Mouse (Mus musculus) adrenal gland, postnatal 14 days (tissue): ENCODE results near the gene Nfe2l3. TPM values are rescaled to one million over a fixed set of nuclear protein-coding genes. Genes with fewer than 3 reads are reported as not detected.
"Not testable (repeated sequence)": the region's sequence is repeated elsewhere in the genome, so short reads cannot be mapped to it uniquely, and the experiment has no call there.

Experiments
- DNase-seq: peaks from one replicate; pipeline ENCODE4 v3.0.0; 2021; ENCODE audit warnings: mixed read lengths
- long read RNA-seq, 2 experiments: library from polyadenylated mRNA; stranded (forward); transcript quantifications; one replicate each; pipeline ENCODE4 v2.0.0; 2021
- total RNA-seq: library from RNA; stranded (reverse); gene quantifications from 2 replicates; pipeline ENCODE4 v1.2.3, GENCODE M21; 2021

Nfe2l3 gene
- 0.33 and 0.38 TPM in 2 replicates for total RNA-seq
- long read RNA-seq, experiment 1, partial matches to known transcripts: 0 of 1 reads
- long read RNA-seq, experiment 1, other reads (novel, unspliced or antisense): 0 of 1 reads
- long read RNA-seq, experiment 2, partial matches to known transcripts: 0 of 1 reads
- long read RNA-seq, experiment 2, other reads (novel, unspliced or antisense): 0 of 1 reads

DNA sequence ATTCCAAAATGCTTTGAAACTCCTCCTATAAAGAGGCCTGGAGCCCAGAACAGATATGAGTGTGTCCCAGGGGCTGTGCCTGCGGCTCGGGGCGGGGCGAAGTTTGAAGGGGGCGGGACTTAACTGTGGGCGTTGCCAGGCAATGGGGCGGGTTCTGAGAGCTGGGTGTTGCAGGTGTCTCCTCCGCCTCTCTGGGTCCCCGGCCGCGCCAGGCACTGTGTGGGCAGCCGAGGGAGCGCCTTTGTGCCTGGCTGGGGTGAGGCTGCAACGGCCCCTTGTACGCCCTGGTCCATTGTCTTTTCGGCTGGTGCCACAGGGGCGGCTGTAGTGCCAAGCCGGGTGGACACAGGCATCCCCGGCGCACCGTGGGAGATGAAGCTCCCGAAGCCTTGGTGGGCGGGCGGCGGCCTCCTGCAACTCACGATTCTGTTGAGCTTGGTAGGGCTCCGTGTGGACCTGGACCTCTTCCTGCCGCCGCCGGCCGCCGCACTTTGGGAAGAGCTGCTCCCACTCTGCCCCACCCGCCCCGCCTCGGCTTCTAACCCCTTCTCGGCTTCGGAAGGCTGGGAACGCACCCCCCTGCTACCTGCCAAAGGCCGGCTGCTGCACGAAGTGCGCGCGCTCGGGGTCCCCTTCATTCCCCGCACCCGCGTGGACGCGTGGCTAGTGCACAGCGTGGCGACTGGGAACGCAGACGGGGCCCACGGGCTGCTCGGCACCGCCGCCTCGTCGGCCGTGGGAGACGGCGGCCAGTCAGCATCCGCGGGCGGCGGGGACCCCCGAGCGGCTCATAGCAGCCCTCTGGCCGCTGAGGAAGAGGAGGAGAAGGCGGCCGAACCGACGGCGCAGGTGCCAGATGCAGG lies at the start of gene Nfe2l3:
TSS of gene Nfe2l3 (plus strand) at position 136 of the 863 bp plus-strand sequence.
- DNase-seq: peak; percentile 83

DNA sequence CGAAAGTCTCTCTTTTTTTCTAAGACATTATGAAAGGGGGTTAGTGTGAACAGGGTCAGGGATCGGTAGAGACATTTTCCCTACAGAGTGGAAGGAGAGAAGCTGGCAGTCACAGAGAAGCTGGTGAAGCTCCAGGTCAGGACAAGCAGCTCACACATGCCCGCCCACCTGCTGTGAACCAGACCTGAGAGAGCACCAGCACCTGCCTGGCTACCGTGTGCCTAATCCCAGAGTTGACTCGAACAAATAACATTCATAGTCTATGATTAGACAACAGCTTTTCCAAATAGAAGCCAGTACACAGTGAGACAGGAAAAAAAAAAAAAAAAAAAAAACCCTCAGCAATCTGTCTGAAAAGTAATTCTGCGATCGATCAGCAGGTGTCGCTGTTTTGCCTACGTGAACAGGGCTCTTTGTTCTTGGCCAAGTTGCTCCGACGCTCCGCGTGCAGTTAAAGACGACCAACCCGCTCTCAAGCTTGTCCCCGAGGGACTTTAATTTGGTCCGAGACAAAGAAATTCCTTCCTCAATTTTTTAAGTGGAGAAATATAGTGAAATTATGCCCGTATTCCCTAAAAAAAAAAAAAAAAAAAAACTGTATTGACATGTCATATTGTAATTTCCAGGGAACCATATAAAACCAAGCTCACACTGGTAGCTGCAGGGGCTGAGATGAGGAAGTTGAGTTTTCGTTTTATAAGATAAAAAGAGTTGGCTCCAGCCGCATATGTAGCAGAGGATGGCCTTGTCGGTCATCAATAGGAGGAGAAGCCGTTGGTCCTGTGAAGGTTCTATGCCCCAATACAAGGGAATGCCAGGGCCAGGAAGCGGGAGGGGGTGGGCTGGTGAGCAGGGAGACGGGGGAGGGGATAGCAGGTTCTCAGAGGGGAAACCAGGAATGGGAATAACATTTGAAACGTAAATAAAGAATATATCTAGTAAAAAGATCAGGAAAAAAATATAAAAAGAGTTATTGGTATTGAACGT lies 48.4 kb upstream of the Nfe2l3 start:
- DNase-seq: peak; percentile 89

DNA sequence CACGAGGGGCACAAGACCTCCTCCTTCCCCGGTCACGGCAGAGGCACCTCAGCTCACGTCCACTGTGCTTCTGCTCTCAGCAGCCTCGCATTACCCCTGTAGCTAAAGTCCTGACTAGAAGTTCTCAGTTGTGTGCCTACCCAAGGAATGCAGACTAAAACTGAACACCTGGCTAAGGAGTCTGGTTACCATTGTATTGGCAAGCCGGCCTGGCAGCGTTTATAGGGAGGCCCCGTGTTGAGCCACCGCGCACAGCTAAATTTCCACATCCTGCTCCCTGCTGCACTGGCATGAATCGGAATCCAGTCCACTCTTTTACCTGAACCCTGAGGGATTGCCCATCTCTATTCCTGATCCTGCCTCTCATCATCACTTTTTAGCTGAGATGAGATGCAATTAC lies 42.0 kb upstream of the Nfe2l3 start:
- no peak for DNase-seq

DNA sequence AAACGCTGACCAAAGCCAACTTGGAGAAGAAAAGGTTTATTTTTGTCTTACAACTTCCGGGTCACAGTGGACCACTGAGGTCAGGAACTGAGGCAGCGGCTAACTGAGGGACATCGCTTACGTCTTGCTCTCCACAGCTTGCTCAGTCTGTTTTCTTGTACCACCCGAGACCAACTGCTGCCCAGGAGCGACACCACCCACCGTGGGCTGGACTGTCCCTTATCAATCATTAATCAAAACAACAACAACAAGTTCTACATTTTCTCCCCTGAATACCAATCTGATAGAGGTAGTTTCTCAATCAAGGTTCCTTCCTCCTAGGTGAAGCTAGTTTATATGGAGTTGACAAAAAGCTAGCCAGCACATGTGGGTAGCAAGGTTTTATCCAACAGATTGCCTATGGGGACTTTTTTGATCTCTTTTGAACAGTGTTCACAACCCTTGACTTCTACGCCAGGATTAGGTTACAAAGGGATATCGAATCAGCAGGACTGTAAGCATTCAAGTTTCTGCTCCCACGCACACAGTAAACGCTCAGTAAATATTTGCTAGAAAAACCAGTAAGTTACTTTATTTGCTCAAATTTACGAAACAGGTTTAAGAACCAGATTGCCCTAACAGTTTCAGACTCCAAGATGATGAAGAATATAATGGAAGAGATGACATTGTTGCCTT lies 40.5 kb upstream of the Nfe2l3 start:
- no peak for DNase-seq

DNA sequence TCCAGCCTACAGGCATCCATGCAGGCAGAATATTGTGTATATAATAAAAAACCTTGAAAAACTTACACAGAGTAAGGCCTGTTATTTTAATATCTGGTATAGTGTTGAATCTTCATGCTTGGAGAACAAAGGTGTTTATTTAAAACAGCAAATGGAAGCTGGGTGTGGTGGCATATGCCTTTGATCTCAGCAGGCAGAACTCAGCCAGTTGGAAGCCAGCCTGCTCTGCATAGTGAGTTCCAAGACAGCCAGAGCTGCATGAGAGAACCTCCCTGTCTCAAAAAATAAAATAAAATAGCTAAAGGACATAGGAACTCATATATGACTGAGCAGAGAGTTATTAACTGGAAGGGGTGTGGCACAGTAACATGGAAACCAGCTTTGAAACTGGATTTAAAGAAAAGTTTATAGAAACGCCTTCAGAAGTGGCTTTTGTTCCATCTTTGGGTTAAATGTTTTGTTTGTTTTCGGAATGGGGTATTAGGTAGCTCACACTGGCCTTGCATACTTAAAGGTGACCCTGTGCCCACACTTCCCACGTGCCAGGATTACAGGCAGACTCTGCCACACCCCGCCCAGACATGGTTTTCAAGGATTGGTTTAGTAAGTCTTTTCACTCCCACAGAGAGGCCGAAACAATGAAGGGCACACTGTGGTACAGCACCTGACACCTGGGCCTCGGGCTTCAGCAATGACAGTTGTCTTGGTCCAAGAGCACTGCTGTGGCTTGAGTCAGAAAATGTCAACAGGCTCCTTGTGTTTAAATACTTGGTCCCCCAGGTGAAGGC lies 38.9 kb upstream of the Nfe2l3 start:
- DNase-seq: no peak

DNA sequence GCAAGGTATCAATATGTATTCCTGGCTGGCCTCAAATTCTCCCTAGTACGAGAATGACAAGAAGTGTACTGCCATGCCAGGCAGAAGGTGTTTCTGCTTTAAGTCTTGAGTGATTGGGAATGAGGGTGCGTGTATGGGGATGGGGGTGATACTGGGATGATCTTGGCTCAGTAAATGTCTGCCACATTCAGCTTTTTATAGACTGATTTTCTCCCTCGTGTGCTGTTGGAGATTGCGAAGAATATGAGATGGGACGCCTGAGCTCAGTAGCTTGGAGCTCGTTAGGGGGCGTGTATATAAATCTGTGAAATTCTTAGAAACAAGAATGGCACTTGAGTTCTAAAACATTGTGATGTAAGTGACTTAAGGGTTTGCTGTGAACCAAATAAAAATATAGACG lies 38.1 kb upstream of the Nfe2l3 start:
- not testable (repeated sequence) for DNase-seq

DNA sequence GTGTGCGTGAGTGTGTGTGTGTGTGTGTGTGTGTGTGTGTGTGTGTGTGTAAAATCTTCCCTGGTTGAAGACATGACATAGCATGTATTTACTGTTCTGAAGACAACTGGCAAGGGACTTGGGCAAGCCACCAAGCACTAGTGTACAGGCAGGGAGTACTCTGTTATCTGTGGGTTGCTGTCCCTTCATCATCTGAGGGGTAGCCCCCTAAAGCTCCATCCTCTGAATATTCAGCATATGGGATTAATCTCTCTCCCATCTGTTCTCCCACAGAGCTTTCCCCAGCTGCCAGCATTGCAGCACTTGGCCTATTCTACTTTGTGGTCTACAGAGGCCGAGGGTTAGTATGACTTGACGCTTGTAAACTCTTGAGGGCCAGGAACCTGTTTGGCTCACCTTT lies 37.5 kb upstream of the Nfe2l3 start:
- DNase-seq: not testable (repeated sequence)

DNA sequence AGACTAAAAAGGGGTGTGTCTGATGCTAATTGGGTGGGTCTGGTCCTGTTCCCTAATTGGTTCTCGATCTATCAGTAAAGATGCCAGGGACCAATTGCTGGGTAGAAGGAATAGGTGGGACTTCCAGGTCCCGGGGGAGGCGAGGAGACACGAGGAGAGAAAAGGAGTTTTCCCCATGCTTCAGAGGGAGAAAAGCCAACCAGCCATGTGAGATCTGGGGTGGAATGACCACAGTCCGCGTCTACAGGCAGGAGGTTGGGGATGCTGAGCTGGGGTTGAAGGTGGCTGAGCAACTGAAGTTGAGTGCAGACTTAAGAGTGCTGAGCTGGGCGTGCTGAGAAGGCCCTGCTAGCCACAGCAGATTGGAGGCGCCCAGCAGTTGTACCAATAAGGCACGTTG lies 37.0 kb upstream of the Nfe2l3 start:
- no peak for DNase-seq

DNA sequence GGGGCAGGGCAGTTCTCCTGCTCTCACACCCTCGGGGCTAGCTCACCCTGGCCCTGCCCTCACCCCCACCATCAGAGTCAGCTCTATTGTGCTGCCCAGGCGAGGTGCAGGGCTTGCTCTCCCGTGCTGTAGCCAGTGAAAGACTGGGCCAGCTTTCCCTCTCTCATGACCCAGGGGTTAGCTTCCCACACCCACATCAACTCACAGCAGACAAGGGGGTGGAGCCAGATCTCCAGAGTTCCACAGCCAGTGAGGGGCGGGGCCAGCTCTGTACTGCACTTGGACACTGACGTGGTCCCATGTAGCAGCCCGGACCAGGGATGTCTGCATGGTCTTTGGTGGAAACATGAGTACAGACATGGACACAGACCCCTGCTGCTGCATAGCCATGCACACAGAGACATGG lies 33.4 kb upstream of the Nfe2l3 start:
- DNase-seq: peak; percentile 29

DNA sequence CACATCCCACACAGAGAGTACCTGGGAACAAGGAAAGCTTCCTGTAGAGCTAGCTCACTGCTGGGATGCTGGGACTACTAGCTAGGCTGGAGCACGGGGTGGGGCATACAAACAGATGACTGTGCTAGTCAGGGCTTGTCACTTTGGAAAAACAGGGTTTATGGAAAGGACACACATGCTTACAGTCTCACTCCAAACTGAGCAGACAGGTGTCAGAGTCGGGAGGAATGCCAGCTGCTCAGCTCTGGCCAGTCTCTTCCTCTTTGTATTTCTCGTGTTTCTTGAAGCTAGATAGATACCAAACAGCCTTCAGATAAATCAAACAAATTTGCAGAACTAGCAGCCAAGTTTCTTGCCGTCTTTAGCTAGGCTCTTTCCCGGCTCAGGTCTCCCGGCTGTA lies 31.2 kb upstream of the Nfe2l3 start:
- no peak for DNase-seq

DNA sequence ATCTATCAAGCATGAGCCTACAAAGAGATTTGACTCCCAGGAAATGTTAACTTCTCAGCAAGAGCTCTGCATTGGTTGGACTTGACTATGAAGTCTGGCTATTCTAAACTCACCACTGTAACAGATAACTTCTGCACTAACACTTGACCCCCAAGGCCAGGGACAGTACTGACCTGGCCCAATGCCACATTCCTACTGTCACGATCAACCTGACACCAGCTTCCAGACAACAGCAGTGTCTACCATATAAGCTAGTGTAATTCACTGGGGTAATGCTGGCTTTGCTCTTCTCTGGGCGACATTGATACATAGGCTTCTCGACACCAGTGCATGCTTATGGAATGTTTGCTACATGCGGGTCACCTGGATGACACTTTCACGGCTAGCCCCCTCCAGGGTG lies 28.9 kb upstream of the Nfe2l3 start:
- peak; percentile 33 for DNase-seq

DNA sequence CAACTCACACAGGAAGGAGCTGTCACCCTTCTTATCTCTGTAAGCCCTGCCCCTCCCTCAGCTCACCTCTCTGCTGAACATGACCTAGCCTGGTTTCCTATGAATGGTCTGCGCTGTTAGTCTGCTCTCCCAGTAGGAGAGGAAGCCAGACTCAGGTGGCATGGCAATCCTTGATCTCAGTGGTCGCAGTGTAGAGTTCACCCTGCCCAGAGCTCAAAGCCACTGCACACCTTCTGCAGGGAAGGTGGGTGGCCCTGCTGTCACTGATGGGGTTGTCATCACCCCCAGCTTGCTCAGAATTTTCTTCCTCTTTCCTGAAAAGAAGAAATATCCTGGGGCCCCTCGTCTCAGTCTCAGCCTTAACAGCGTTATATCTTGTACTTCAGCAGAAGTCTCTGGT lies 28.0 kb upstream of the Nfe2l3 start:
- DNase-seq: no peak

DNA sequence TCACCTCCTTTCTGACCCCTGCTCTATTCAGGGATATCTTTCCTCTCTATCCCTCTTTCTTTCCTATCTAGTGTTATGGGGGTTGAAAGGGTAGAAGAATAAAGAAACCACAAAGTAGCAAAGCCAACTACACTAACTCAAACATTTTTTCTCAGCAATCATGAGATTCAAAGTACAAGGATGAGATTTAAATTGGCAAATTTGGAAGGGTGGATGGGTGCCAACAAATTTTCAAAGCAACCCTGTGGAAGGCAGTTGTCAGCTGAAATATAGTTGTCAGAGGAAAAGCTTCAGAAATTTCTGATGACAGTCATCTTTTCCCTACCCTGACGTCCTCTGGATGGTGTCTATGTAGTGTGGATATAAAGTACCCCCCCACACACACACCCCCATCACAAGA lies 16.0 kb upstream of the Nfe2l3 start:
- DNase-seq: peak; percentile 8

DNA sequence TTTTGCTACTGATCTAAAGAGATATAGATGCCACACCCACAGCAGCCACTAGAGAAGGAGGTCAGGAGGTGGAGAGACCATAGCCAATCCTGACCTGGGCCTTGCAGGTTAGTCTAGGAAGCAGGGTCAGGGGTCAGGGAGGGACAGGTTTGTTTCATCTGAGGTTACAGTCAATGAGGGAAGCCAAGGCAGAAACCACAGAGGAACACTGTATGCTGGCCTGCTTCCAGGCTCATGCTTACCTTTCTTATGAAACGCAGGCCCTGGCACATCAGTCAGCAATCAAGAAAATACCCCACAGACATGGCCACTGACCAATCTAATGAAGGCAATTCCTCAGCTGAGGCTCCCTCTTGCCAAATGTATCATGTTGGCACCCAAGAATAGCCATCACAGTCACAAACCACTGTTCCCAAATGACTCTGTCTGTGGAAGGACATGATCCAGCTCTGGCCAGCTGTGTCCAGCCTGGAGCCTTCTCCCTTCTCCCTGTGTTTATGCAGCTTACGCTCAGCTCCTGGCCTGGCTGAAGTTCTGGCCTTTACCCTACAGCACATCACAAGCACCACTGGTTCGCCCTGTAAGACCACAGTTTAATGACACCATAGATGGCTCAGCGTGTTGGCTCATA lies 15.0 kb upstream of the Nfe2l3 start:
- no peak for DNase-seq

DNA sequence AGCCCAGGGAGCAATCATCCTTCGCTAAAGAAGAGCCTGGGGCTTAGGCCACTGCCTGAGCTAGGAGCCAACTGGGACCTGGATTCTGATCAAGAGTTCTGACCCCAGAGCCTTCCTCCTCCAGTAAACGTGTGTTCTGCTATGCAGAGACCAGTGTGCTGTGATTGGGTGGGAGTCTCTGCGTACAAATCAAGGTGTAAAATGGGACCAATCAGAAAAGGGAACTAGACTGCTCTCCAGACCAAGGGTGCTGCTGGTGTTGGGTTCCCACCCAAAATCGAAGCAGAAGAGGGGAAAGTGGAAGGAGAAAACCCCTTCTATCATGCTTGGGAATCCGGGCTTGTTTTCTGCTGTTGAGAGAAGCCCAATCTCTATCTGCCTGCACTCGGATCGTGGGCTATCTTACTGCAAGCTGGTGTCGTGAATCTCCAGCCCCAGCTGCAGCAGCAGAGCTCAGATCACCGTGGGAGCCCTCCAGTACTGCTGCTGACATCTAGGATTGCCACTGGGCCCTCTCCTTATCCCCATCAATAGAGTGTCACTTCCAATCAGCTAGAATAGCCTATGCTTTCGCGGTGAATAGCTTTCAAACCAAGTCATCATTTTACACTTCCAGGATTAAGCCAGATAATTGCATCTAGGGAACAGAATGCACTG lies 8.9 kb upstream of the Nfe2l3 start:
- DNase-seq: no peak

DNA sequence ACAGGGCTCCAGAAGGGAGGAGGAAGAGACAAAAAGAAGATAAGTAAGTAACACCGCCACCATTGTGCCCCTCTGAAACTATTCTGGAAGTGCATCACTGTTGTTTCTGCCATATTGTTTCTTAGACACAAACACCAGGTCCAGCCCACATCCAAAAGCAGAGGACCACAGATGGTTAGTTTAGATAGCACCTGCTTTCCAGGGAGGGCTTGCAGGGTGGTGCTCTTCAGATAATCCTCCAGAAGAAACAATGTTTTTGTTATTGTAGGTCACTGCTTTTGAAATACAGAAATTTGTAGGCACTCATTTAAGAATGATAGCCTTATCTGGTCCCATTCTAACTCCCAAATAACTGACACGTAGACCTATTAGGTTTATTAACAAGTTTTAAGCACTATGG lies 7.9 kb upstream of the Nfe2l3 start:
- no peak for DNase-seq

DNA sequence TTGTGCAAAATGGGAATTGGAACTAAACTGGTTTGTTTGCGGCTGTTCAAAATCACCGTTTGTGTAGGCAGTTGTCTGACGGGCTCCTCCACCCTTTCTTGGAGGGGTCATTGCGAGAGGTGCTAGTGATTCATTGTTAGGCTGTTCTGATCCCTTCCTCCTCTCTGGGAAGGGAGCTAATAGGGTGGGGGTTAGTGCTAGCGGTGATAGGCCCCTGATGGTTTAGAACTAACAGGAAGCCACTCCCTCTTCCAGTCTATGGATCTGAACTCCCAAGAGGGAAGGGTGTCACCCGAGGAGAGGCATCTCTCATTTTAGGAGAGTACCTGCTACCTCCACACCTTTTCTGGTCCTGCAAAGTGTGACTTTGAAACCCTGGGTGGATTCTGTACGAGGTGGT lies 1.8 kb downstream of the Nfe2l3 start:
- no peak for DNase-seq

DNA sequence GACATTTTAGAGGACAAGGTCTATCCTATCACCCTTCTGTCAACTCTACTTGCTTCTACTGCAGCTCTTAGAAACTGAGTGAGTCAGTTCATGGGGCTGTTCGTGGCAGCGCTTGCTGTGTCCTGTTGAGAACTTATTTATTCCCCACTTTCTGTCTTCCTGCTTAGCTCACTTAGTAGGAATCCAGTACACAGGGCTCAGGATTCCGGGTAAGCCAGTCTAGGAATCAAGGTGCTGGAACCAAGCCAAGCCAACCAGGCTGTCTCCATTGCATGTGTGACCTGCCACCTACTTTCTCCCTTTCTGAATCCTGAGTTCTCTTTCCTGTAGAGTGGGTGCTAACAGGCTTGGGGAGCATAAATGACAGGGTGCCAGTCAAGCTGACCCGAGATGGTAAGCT lies 5.2 kb downstream of the Nfe2l3 start:
- DNase-seq: peak; percentile 70

DNA sequence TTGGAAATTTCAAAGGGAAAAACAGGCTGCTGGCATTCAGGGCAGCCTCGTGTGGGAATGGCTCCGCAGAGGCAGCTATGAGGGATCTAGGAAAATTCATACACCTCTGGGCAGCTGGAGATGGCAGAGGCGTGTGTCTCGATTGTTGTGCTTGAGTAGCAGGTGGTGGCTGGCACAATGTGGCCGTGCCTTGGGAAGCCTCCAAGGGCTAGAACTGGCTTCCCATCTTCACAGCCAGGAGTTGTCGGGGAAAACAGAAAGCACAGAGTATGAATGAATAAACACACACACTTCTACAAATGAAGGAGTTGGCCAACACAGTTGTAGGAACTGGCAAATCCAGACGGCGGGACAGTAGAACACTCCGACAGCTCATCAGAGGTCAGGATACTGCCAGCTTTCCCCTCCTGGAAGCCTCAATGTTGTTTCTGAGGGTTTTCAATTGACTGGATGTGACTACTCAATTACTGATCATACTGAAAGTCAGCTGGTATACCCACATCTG lies 6.4 kb downstream of the Nfe2l3 start:
- no peak for DNase-seq
